Mouse (Mus musculus) small intestine, adult 2 months (tissue): Measurements from ENCODE around the gene Dab2ip.

Experiments
- CTCF ChIP-seq: fragments of 200-500 bp; IDR thresholded peaks from 2 replicates; pipeline ENCODE4 v1.5.1; 2012; ENCODE audit warnings: low read depth, mild to moderate bottlenecking, control low read depth, inconsistent platforms, low read length, moderate library complexity, mixed read lengths; ENCODE audit not compliant: insufficient replicate concordance, insufficient read length; ENCODE audit errors: extremely low read depth
- POLR2A ChIP-seq: fragments of 200-500 bp; IDR thresholded peaks from 2 replicates; pipeline ENCODE4 v1.6.1; 2012; ENCODE audit warnings: low read depth, mild to moderate bottlenecking, control low read depth, inconsistent platforms, low read length, moderate library complexity

DNA sequence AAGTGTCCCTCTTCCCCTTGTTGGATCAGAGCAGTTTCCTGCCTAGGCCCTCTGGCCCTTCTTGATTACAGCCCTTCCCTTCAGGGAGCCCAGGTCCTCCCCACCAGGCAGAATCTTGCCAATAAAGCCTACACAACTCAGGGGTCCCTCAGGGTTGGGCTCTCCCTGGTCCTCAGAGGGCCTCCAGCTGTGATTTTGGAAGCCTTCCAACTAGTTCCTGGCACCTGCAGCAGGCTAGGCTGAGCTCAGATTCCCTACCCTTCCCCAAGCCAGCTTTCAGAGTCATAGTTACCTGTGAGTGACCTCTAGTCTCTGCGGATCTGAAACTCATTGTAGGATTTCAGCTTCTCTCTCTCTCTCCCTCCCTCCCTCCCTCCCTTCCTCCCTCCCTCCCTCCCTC, 47.1 kb upstream of the Dab2ip start:
- TF ChIP-seq CTCF (no peak), POLR2A (no peak)
